Mouse (Mus musculus) frontal cortex, adult (tissue): ENCODE measurements at regions not wholly inside any gene's neighbourhood (a gene's known extent, or its start where the extent isn't known, plus 50 kb on each side); places are given as distances from the start of the nearest gene placed in this dataset.
A peak's percentile ranks its signal among the peaks of the same experiment; 100 is the strongest.

Experiments
- ATAC-seq: cut with Nextera tagmentation; 2 replicates; pipeline ENCODE4 v1.9.2; 2017; ENCODE audit warnings: mild to moderate bottlenecking, moderate library complexity, mixed read lengths; ENCODE audit not compliant: low TSS enrichment

DNA sequence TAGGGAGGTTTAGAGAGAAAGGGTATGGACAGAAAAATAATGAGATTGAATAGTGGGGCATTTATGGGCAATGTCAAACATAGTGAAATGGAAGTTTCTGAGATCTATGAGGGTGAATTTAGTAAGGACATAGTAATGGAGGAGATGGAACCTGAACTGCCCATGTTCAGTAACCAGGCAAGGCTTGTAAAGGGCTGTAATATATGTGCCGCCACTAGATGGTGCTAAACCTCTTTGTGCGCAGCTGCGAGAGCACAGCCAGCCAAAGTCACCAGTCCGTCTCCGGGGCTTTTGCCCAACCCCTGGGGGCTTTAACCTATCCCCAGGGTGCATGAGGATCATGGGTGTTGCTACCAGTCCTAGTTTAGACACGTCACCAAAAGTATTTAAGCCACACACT is 77.7 kb upstream of the Vmn2r25 start:
- peak; percentile 77; the same call in 1 of the 2 replicates for ATAC-seq

DNA sequence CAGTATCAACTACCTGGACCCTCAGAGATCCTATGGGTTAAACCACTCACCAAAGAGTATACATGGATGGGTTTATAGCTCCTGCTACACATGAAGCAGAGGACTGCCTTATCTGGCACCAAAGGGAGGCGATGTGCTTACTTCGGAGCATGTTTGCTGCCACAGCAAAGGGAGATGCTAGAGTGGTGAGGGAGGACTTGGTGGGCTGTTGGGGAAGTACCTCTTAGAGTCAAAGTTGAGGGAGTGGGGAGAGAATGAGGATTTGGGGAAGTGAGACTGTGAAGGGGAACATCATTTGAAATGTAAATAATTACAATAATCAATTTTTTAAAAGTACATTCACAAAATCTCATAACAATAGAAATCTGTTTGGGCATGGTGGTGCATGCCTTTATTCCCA is 84.7 kb upstream of the Vmn2r25 start:
- no peak for ATAC-seq

DNA sequence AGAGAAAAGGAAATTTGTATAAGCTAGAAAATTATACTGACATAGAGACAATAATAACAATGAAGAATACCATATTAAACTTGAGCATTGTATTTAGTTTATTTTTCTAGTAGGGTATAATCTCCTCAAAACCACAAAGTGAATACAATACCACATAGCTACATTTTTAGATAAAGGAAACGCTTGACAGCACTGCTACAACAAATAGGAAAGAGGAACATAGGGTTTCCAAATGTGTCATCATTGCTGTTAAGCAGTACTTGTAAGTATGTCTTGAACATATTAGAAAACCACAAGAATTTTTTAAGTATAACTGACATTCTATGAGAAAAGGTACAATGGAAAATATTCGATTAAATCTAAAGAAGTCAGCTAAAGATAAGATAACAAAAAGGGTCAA is 63.0 kb upstream of the Vmn2r26 start:
- ATAC-seq: no peak

DNA sequence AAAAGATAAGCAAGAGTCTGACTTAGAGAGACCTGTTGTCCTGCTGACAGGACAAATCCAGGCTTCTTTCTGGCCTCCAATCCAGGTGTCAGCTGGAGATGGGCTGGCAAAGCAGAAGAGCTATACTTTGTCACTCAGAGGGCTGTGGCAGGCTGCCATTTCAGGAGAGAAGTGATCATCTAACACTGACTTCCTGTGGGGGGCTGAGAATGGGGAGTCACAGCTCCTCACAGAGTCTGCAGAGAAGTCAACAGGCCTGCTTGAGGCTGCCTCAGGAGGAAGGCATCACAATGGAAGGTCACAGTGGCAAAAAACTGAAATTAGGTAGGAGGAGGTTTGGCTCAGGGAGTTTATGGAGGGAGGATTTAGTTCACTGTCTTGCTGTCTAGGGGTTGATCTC is 53.2 kb upstream of the Vmn2r26 start:
- ATAC-seq: no peak
